Mouse (Mus musculus): Measurements from ENCODE around the gene Mrpl52.

The Mrpl52 gene

DNA sequence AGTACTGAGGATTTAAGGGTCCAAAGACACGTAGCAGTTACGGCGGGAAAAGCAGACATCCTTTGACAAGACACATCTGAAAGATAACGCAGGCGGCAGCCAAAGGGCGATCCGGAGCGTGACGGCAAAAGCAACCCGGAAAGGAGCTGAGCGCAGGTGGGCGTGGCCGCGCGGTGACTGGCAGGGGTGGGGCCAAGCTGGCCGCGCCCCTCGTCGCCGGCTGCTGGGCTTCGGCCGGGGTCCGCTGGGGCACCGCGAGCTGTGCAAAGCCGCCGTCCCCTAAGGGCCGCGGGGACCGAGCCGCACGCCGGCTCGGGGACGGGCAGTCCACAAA is 37.2 kb downstream of the Mrpl52 start, which contains the start of gene Lrp10:
Lrp10 (plus strand) TSS at position 179 of the 334 bp plus-strand sequence.
- DNase-seq (ENCODE audit: low read depth, low spot score) = peak; percentile 94
- Histone ChIP-seq H3K27me3 (ENCODE audit: control insufficient read depth, insufficient read depth, low read length, poor library complexity, severe bottlenecking) (no peaks in the 10 kb centered on the region), H3K36me3 (ENCODE audit: control insufficient read depth, insufficient read depth, low read length, poor library complexity, severe bottlenecking) (peaks cover 33% of the 10 kb centered on the region)

DNA sequence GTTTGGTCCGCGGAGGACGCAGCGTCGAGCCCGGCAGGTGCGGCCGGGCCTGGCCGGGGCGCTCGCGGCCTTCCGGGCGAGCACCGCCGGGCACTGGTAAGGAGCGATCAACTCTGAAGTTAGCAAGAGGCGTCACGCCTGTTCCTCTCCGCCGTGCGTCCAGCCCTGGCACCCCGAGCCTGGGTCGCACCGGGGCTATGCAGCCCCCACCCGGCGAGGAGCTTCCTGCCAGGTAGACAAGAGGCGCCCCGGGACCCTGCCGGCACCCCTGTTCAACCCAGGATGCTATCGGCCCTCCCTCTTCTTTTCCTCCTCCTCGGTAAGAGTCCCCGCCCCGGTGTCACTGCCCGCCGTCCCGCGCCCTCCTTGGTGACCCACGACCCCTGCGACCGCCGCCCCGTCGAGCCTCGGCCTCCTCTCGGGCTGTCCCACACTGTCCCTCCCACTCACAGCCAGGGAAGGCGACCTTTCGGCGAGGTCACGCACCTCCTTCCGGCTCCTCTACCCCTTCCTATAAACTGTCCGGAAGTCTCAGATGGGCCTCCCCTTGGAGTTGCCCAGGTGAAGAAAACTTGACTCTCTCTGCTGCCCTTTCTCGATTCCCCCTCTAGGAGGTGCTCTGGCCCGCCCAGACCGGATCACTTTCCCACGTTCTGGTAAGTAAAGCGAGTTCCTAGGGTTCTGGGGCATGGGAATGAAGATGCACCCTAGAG is 37.7 kb downstream of the Mrpl52 start:
- Histone ChIP-seq H3K27me3 (ENCODE audit: control insufficient read depth, insufficient read depth, low read length, poor library complexity, severe bottlenecking) (no peaks in the 10 kb centered on the region), H3K36me3 (ENCODE audit: control insufficient read depth, insufficient read depth, low read length, poor library complexity, severe bottlenecking) (peaks cover 38% of the 10 kb centered on the region)
- DNase-seq (ENCODE audit: low read depth, low spot score) = peak; percentile 84

DNA sequence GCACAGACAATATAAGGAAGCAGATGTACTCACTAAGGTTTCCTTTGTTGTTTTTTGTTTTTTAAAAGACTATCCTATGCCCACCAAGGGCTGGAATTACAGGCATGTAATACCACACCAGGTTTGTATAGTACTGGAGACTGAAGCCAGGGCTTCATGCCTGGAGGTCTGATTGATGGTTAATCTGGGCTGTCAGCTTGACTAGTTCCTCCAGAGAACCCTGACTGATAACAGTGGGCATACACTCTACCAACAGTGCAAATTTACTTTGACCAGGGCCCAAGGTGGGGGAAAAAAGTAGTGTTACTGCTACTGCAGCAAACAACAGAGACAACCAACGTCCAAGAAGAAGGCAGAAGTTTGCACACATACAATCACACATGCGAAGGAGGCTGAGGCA is 44.8 kb downstream of the Mrpl52 start:
- Histone ChIP-seq H3K27me3 (ENCODE audit: control insufficient read depth, insufficient read depth, low read length, poor library complexity, severe bottlenecking) (no peaks in the 10 kb centered on the region), H3K36me3 (ENCODE audit: control insufficient read depth, insufficient read depth, low read length, poor library complexity, severe bottlenecking) (peaks cover 41% of the 10 kb centered on the region)
- no peak for DNase-seq (ENCODE audit: low read depth, low spot score)

DNA sequence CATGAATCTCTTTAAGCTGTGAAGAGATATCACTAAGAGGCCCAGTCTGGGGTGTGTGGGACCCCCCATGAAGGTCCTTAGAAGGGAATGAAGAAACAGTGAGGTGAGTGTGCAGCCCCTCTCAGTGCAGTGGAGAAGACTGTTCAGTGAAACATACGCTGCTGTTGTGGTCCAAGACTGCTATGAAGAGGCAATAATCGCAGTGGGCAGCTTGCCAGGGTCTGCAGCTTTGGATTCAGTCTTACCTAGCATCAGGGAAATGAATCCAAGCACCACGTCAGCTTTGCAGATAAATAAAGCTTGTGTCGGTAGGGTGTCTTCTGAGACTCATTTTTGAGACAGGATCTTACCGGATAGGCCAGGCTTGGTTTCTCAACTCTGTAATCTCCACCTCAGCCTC is 46.0 kb downstream of the Mrpl52 start:
- Histone ChIP-seq H3K27me3 (ENCODE audit: control insufficient read depth, insufficient read depth, low read length, poor library complexity, severe bottlenecking) (no peaks in the 10 kb centered on the region), H3K36me3 (ENCODE audit: control insufficient read depth, insufficient read depth, low read length, poor library complexity, severe bottlenecking) (peaks cover 29% of the 10 kb centered on the region)
- no peak for DNase-seq (ENCODE audit: low read depth, low spot score)

DNA sequence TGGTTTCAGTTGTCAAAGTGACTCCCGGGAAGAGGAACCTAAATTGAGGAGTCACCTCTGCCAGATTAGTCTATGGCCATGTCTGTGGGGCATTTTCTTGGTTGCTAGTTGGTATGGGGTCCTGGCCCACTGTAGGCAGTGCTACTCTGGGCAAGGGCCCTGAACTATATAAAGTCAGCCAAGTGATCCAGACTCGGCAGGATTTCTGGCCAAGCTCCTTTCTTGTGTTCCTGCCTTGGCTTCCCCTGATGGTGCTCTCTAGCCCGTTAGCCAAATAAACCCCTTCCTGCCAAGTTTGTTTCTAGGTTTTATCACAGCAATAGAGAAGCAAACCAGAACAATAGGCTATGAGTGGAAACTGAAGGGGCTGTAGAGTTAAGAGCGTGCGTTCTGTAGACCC is 48.0 kb downstream of the Mrpl52 start:
- DNase-seq (ENCODE audit: low read depth, low spot score) = no peak
- Histone ChIP-seq H3K27me3 (ENCODE audit: control insufficient read depth, insufficient read depth, low read length, poor library complexity, severe bottlenecking) (no peaks in the 10 kb centered on the region), H3K36me3 (ENCODE audit: control insufficient read depth, insufficient read depth, low read length, poor library complexity, severe bottlenecking) (peaks cover 12% of the 10 kb centered on the region)

DNA sequence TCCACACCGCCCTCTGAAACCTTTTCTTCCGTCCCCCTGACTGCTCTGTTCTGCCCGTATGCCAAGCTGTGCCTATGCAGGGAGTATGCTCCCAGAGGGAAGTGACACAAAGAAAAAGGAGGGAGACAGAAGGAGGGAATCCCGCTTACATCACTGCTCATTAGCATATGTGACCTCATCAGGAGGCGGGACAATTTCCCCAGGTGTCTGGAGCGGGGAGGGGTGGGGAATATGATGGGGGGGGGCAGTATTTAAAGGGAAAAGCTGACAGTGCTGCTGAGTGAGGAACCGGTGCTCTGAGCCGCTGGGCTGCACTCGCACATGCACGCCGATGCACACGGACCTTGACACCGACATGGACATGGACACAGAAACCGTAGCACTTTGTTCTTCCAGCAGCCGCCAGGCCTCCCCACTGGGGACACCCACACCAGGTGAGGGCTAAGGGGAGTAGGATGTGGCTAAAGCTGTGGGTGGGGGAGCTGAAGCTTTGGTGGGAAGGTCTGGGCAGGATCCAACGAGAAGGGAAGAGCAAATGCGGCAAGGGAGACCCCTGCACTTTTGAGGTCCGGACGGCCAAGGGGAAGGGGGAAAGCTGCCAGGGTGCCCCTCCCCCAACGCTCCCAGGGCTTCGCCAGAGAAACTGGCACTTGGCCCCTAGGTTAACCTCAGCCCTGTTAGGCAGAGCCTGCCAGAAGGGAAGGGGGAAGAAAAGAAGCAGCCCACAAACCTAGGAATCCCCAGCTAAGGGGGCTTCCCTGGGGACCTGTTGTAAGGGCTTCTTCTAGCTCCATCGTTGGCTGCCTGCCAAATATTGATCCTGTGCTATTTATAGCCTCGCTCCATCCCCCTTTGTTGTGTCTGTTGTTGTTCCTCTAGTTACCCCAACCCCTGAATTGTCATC is 49.5 kb downstream of the Mrpl52 start, which contains the start of gene Rem2:
Rem2 (plus strand) TSS at position 160 of the 904 bp plus-strand sequence.
- no peaks in the 10 kb centered on the region for H3K27me3 ChIP-seq (ENCODE audit: control insufficient read depth, insufficient read depth, low read length, poor library complexity, severe bottlenecking)
- peaks cover under 1% of the 10 kb centered on the region; the same call in 1 of the 2 replicates for H3K36me3 ChIP-seq (ENCODE audit: control insufficient read depth, insufficient read depth, low read length, poor library complexity, severe bottlenecking)
- no peak for DNase-seq (ENCODE audit: low read depth, low spot score)

DNA sequence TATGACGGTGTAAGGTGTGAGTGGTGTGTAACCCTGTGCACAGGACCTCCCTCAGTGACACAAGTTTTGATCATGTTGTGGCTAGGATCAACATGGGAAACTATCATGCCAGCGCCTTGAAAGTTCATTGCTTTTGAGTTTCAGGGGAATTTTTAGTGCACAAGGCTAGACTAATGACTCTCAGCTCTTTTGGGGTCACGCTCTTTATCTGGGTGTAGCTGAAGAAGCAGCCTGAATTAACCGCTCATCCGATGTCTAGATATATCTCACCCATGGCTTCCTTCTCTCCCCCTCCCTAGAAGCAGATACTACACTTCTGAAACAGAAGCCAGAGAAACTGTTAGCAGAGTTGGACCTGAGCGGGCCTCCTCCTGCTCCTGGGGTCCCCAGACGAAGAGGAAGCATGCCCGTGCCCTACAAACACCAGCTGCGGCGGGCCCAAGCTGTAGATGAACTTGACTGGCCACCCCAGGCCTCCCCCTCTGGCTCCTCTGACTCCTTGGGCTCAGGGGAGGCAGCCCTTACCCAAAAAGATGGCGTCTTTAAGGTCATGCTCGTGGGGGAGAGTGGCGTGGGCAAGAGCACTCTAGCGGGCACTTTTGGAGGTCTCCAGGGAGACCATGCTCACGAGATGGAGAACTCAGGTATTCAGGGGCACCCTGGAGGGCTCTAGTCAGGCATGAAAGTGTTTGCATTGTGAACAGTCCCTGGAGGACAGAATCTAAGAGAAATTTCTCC is 50.6 kb downstream of the Mrpl52 start:
- Histone ChIP-seq H3K27me3 (ENCODE audit: control insufficient read depth, insufficient read depth, low read length, poor library complexity, severe bottlenecking) (no peaks in the 10 kb centered on the region), H3K36me3 (ENCODE audit: control insufficient read depth, insufficient read depth, low read length, poor library complexity, severe bottlenecking) (no peaks in the 10 kb centered on the region)
- DNase-seq (ENCODE audit: low read depth, low spot score) = peak; percentile 70
